Mouse (Mus musculus): ENCODE measurements around the gene 1700010B08Rik.

DNA sequence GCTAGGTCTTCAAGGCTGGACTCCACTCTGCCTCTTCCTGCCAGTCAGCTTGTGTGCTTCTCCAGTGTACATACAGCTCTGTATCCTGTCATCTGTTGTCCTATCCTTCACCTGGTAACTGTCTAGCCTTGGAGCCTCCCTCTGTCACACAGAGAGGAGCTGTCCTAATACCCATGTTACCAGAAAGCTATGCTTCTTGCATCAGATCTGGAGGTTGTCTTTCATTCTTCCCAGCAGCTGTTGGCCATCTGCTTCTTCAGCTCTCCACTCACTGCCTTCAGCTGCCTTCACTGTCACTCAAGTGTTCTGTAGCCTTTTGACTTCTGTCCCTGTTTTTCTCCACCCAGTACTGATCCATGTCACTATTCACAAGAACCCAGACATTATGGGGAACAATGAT lies 29.4 kb upstream of the 1700010B08Rik start:
- no peak for TF ChIP-seq CTCF (conservative IDR thresholded peaks at IDR 0.05; ENCODE audit: low read length)
- no peak for TF ChIP-seq POU5F1 (IDR thresholded peaks at IDR 0.05; ENCODE audit: borderline replicate concordance, low read length)
